Mouse (Mus musculus): Measurements from ENCODE around the gene Kcnk3. TPM values are rescaled to one million over a fixed set of nuclear protein-coding genes. Genes with fewer than 3 reads are reported as not detected.
A peak's percentile ranks its signal among the peaks of the same experiment; 100 is the strongest.

Kcnk3 gene
- total RNA-seq, 2 experiments from 2014 or later, result 9.3 to 11.1 TPM

DNA sequence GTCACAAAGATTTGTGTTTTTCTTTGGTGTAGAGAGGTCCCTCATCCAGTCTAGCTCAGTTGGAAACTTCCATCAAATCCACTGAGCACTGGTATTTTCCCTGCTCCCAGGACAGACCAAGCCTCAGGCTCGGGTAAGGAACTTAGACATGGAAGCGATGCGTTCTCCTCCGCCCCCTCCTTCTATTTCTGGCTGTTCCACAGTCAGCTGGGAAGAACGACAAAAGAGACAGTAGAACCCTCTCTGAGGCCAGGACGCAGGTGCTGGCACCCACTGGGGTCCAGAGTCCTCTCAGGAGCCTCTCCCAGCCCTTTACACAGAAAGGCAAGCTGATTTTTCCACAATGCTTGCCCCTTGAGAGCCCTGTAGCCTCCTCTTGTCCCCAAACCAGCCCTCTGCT, 42.4 kb downstream of the Kcnk3 start:
- no peak for DNase-seq (ENCODE audit: extremely low spot score in 1 of 2, low spot score in 1 of 2)

DNA sequence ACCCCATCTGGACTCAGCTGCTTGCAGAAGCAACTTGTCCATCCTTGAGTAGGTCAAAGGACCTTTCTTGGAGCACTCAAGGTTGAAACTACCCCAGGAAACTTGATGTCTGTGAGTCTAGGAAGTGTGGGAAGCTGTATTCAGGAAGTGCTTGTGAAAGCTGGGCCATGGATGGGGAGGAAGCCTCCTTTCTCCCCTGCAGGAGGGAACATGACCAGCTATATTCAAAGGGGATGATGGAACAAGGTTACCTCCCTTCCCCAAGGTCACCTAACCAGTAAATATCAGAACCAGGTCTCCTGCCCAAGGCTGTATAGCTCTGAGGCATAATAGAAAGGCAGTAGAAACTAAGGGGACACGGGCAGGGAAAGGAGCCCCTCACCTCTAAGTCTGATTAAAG, 44.2 kb downstream of the Kcnk3 start:
- DNase-seq (ENCODE audit: extremely low spot score in 1 of 2, low spot score in 1 of 2), result no peak

DNA sequence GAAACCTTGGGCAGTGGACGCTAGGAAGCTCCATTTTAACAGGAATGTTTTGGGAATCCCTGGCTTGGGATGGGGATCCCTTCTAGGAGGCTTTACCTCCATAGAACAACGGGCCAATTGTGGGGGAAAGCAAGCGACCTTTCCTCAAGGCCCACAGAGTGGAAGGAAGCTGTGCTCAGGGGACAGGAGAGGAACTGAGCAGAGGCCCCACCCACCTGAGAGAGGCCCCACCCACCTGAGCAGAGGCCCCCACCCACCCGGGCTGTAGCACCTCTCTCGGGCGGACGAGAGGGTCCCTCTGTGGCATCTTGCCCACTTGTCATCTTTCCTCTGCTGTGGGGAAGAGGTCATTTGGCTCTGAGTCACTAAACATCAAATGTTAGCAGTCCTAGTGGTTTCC, 49.0 kb downstream of the Kcnk3 start:
- no peak for DNase-seq (ENCODE audit: extremely low spot score in 1 of 2, low spot score in 1 of 2)

DNA sequence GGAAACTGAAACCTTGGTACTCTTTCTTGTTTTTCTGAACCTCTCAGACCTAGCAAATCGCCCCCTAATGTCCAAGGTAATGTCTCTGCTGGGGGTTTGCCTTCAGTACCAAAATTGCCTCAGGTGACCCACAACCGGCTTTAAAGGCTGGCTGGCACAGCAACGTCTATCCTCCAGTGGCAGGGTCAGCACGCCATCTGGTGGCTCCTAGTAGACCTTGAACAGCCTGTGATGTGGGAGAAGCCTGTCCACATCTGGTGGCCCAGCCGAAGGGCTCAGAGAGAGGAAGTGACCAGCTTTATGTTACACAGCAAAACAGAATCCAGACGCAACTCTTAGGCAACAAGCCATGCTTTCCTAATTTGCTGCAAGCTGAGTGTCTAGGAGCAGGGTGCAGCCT, 50.1 kb downstream of the Kcnk3 start:
- DNase-seq (ENCODE audit: extremely low spot score in 1 of 2, low spot score in 1 of 2), result peak; percentile 58 to 80

DNA sequence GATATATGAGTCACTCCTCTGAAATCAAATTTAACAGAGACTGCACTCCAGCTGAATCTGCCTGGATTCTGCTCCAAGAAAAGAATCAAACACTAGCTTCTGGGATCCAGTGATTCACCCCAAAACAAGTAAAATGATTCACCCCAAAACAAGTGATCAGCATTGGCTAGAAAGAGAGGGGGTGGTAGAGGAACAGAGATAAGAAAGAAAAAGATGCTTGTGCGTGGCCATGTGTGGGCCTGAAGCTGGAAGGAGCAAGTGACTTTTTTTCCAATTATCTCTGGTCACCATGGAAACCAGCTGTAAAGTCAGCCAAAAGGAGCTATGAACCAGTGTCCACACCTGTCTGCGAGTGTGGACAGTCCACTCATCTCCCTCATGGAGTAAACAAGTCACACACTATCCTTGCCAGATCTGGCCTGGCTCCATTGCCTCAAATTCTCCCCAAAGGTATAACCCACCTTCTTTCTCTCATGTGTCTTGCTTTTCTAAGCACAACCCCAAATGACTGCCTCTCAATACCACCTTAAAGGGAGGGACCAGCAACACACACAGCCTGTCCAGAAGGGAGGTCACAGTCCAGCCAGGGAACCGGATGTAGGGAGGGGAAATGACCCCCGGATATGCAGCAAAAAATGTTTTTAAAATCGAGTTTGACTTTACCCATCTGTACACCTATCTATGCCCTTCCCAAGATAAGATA, 55.7 kb downstream of the Kcnk3 start:
- no peak for DNase-seq (ENCODE audit: extremely low spot score in 1 of 2, low spot score in 1 of 2)

DNA sequence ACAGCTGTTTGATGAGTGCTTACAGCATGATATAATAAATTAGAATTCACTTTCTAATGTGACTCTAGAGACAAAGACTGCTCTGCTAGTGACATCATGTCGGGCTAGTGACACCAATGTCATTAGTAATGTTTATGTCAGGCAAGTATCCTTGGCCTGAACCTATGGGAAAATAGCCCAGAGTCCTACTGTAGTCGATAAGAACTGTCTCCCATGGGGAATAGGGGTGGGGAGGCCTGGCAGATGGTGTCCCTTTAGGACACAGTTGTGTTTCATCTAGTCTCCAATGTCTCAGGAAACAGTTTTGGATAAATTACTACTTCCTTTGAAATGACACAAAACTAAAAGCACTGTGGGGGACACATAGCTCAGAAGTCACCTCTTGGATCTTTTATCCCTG, 58.1 kb downstream of the Kcnk3 start:
- DNase-seq (ENCODE audit: extremely low spot score in 1 of 2, low spot score in 1 of 2), result no peak

DNA sequence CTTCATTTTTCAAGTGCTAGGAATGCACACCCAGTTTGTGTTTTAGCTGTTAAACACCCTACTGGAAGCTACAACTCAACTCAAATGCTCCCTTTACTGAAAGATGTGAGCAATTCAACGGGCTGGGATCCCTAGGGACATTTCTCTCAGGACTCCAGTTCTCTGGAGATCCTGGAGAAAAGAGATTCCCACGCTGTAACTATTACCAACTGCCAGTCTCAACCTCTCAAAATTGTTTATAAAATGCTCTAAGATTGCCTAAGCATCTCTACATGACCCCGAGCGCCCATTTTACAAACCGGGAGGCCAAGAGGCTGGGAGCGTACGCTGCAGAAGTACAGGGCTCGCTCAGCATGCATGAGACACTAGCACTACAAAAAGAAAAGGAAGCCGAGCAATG, 59.4 kb downstream of the Kcnk3 start:
- no peak for DNase-seq (ENCODE audit: extremely low spot score in 1 of 2, low spot score in 1 of 2)

DNA sequence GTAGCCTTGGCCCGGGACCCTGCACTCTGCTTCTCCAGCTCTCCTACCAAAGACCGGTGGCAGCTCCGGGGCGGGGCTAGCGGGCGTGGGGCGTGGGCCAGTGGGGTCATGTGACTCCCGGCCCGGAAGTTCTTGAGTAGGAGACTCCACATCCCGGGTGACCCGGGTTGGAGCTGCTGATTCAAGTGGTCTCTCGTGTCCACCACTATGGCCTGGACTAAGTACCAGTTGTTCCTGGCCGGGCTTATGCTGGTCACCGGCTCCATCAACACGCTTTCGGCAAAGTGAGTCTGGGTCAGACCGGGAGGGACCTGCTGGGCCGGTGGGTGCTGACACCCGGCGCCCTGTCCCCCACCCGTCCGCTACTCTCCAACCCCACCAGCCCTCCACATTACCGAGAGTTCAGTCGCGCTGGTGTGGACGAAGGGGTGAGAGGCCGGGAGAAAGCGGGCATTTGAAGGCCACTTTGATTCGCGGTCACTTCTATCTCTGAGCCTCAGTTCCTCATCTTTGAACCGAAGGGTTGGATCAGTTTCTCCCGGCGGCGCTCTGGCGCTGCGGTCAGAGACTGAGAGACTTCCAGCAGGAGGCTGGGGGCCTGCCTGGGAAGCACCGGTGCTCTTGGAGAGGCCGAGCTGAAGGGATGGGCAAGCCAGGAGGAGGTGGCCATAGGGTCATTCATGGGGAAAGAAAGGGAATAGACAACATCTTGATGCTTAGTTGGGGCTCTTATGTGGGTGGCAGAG, 60.0 kb downstream of the Kcnk3 start, which contains the start of gene Slc35f6:
Slc35f6 (plus strand) TSS at position 119 of the 746 bp plus-strand sequence.
- DNase-seq (ENCODE audit: extremely low spot score in 1 of 2, low spot score in 1 of 2), result peak; percentile 85 to 88

DNA sequence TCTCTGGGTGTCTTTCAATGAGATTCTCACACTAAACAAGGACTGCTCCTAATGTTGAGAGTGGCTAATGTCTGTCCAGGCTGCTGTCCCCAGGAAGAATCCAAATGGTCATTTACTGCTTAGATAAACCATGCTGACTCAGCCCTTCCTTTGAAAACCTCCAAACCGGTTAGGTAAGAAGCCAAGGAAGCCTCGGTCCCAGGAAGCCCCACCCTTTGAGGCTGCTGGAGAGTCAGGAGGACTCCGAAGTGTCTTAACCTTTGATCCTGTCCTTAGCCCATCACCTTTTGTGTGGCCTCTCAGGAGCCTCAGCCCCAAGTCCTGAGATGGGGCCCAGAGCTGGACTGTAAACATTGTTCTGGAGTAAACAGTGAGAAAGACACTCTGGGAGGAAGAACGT, 61.6 kb downstream of the Kcnk3 start:
- DNase-seq (ENCODE audit: extremely low spot score in 1 of 2, low spot score in 1 of 2), result no peak

DNA sequence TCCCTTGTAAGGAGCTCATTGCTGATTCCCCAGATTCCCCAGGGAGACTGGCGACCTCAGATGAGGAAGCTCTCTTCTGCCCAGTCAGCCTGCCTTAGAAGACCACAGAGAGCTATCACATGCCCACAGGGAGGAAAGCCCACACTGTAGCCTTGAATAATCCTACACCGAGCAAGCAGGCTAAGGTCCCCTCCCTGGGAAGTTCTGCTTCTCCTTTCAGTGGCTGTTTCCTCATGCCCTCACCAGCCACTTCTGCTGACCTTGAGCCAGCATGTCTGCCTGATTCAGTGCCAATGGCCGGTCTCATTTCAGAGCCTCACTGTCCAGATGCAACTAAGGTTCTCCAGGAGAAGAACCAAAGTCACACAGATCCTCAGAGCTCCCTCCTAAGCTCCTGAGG, 62.8 kb downstream of the Kcnk3 start:
- DNase-seq (ENCODE audit: extremely low spot score in 1 of 2, low spot score in 1 of 2), result no peak

DNA sequence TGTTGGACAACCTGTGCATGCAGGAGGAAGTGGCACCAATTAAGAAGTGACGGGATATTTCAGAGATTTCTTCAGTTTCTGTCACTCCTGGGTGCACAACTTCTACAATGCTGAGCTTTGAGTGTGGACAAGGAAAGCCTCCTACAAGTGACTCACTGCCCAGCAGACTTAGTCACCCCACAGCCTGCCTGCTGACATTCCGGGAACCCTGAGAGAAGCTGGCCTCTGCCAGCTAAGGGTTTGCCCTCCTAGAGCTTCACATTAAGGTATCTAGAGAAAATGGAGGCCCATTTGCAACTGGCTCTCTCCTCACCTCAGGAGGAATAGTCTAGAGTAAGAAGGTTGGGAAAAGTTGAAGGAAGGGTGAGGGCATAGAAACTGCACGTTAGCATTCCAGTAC, 63.6 kb downstream of the Kcnk3 start:
- DNase-seq (ENCODE audit: extremely low spot score in 1 of 2, low spot score in 1 of 2), result no peak

DNA sequence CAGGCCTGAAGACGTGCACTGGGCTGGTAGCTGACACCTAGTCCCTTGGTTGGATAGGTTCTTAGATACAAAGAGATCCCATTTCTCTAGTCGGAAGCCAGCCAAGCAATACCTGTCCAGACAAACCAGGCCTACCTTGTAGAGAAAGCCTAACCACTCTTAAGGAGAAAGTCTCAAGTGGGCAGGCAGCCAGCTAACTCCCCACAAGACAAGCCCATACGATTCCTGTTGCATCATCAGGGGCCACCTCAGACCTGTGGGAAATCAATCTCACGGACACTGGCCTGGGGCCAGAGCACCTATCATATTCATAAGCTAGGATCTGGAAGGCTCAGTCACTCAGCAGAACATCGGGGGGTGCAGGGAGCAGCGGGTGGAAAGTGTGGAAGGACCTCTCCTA, 65.3 kb downstream of the Kcnk3 start:
- no peak for DNase-seq (ENCODE audit: extremely low spot score in 1 of 2, low spot score in 1 of 2)

DNA sequence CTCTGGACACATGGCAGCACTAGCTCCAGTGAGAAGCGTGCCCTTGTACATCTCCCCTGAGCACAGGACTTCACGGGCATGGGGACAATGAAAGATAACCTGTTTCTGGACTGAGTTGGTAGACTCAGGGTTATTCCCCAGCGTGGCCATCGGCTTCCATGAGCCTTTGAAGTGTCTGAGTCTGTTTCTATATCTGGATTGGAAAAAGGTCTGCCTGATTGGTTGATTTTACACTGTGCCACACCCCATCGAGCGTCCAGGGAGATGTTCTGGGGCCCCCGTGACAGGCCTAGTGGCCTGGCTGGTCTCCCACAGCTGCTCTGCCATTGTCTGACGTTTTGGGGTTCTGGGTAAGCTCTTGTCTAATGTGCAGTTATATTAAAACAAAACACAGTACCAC, 67.1 kb downstream of the Kcnk3 start:
- DNase-seq (ENCODE audit: extremely low spot score in 1 of 2, low spot score in 1 of 2), result no peak

DNA sequence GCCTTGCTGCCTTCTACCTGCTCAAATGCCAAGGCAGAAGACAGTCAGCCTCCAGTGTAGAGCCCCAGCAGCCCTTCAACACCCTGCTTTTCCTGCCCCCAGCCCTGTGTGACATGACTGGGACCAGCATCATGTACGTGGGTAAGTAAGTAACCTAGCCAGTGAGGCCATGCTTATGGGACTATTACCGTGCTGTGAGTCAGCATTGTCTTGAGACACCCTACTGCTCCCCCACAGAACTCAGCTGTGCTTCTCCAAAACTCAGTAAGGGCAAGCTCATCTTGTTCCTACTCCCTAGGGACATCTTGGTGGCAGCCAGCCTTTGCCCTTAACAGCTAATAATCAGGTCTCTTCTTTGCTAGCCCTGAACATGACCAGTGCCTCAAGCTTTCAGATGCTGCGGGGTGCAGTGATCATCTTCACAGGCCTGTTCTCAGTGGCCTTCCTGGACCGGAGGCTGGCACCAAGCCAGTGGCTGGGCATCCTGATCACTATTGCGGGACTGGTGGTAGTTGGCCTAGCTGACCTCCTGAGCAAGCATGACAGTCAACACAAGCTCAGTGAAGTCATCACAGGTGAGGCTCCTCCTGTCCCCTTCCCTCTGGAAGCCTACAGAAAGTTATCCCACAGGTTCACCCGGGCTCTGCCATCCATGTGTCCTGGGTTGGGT, 67.7 kb downstream of the Kcnk3 start:
- no peak for DNase-seq (ENCODE audit: extremely low spot score in 1 of 2, low spot score in 1 of 2)

DNA sequence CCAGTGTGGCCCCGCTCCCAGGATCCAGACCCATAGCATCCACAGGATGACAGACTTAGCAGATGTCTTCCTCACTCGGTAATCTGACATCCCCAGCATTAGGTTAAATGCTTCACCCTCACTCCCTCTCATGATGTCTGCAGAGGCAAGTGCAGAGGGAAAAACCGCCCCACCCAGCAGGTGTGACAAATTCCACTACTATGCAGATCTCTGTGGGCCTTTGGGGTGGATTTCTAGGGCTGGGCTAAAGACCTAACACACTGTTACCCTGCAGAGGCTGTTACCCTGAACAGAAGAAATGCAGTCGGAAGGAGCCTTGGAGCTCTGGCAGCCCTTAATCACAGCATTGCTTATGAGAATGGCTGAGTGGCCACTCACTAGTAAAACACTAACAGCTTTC, 71.1 kb downstream of the Kcnk3 start:
- no peak for DNase-seq (ENCODE audit: extremely low spot score in 1 of 2, low spot score in 1 of 2)

DNA sequence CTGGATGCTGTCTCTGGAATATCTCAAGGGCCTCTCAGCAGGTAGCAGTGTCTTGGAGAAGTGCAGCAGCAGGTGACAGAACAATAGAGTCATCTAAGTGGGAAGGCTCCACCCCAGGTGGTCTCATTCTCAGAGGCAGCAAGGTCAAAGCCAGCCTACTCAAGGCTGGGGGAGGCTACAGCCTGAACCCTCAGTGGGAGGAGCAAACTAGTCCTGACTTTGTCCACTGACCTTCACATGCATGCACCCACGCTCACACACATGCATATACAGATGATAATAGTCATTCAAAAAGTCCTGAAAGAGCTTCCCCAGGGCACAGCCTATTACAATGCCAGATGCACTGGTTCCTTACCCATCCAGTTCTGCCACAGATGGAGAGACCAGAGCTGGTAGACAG, 72.3 kb downstream of the Kcnk3 start:
- no peak for DNase-seq (ENCODE audit: extremely low spot score in 1 of 2, low spot score in 1 of 2)

DNA sequence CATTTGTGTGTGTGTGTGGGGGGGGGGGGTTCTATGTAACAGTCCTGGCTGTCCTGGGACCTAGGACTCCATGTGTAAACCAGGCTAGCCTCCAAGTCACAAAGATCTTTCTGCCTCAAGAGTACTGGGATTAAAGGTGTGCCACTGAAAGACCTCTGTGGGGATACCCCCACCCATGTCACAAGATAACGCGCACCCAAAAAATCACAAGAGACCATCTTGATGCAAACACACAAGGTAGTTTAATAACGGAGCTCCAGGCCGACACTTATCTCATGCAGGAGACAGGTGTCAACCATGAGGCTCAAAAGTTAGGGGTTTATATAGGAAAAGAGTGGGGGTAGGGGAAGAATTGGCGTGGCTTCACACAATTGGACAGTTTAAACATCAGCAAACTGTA, 72.8 kb downstream of the Kcnk3 start:
- no peak for DNase-seq (ENCODE audit: extremely low spot score in 1 of 2, low spot score in 1 of 2)

DNA sequence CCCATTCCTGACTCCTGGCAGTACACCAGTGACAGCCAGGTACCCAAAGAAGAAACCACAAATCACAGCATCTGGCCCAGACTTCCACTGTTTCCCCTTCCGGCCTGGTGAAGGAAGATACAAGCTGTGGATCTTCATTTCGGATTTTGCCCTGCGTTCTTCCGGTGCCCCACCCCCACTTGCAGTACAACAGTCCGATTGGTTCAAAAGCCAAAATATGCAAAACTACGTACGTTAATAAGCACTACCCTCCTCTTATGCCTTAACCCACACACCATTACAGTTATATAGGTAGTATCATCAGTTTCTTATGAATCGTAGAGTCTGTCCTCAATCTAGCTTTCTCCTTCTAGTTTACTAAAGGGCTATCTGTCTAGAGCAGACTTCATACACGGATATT, 77.4 kb downstream of the Kcnk3 start:
- DNase-seq (ENCODE audit: extremely low spot score in 1 of 2, low spot score in 1 of 2), result no peak

DNA sequence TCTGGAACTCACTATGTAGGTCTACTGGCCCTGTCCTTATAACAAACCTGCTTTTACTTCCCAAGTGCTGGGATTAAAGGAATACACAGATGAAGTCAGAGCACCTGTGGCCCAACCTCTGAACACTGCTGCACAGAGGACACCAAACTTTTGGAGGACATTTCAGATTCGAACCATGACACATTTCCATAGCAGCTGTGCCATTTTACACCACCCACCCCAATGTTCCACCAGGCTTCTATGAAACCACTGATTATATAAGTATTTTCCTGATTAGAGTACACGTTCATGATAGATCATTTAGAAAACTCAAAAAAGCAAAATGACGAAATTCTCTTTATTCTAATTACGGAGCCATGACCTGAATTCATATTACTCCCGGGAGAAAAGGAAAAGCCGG, 78.0 kb downstream of the Kcnk3 start:
- DNase-seq (ENCODE audit: extremely low spot score in 1 of 2, low spot score in 1 of 2), result no peak

DNA sequence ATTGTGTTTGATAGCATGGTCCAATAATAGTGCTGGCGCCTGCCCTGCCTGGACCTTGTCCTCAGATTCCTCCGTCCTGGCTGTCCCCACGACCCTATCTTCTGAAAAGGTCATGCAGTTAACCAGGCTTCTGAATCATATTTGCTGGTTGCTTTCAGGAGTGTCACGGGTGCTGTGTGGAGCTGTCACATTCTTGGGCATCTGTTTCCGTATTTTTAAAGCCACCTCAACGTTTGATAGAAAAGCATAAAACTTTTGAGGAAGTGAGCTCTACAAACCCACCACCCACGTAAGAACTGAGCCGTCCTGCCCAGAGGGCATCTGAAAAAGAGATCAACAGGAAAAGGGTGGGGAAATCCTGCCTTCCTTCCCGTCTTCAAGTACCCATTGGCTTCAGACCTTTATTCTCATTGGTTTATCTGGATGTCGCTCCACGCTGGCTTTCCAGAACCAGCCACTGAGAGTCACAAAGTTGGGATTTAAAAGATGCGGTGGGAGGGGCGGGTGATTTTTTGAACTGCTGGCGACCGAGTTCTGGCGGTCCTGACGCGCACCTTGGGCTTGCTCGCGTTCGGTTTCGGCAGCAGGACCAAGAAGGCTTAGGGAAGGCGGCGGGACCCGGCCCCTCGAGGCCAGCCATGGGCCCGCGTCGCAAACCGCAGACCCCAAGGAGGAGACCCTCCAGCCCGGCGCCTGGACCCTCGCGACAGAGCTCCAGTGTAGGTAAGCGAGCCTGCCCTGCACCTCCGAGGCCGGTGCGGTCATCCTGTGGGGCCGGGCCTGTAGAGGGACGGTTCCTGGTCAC, 78.6 kb downstream of the Kcnk3 start, which contains the start of gene Cenpa:
Cenpa (plus strand) TSS at position 387 of the 805 bp plus-strand sequence.
- peak; percentile 61 to 62 for DNase-seq (ENCODE audit: extremely low spot score in 1 of 2, low spot score in 1 of 2)

DNA sequence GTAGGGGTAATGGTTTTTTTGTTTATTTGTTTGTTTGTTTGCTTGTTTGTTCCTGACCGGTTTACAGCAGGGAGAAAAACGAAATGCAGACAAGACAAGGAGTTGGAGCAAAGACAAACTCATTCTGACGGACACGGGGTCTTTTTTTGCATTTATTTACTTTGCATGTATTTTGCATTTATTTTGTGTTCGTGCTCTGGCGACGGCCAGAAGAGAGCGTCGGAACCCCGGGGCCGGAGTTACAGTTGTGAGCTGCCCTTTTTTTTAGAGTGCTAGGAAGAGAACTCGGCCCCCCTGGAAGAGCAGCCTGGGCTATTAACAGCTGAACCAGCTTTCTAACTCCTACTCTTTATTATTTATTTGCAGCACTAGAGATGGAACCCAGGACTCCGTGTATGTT, 79.2 kb downstream of the Kcnk3 start:
- no peak for DNase-seq (ENCODE audit: extremely low spot score in 1 of 2, low spot score in 1 of 2)
